ENCODE assay signal across 22 mouse cellular contexts in the genomic region with DNA sequence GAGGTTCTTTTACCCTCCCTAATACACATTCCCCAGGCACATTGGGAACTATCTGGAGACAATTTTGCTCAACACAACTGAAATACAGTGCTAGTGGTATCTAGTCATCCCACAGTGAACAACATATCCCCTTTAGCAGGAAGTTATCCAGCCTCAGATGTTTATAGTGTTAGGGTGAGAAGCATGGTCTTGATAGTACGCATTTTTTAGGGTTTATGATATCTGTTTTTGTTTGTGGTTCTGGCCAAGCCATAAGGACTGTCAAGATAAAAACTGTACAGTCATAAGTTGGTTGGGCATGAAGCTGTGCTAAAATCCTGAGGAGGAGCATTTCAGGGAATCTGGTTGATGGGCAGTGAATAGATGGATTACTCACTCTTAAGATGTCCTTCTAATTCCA.
DNase-seq lines count a peak whose midpoint lies in the region; ATAC-seq and TF ChIP-seq lines count a peak whose summit lies in the region.
"Had no signal": no experiment of that assay in that cellular context is flagged by ENCODE, and none has a peak within 500 bp of the region (broad histone marks: within the 10 kb centered on the region; RNA-seq: fewer than 3 reads in every experiment).

No protein-coding gene starts in this region.

- H3K27ac ChIP-seq in liver, embryonic 14.5 days = no peak overlapping the region
- H3K27ac ChIP-seq: embryonic facial prominence, embryonic 13.5 days; forebrain, embryonic 12.5 days; heart, embryonic 15.5 days; hindbrain, embryonic 13.5 days; hindbrain, postnatal 0 days had no signal

- no peak overlapping the region for H3K4me3 ChIP-seq in liver, embryonic 14.5 days (ENCODE audit: insufficient read depth in 1 of 2, low read depth in 2 of 2, low read length in 2 of 2)
- H3K4me3 ChIP-seq: embryonic facial prominence, embryonic 13.5 days; forebrain, embryonic 12.5 days; heart, embryonic 15.5 days; hindbrain, embryonic 13.5 days had no signal

- whole genome bisulfite sequencing in liver, embryonic 14.5 days (ENCODE audit: insufficient replicate concordance) = 27% methylated on average over 1 of the region's 1 CpGs

- no peaks in the 10 kb centered on the region for H3K27me3 ChIP-seq in liver, embryonic 14.5 days (ENCODE audit: control insufficient read depth, insufficient read depth, low read length)
- H3K27me3 ChIP-seq: CH12.LX; heart, embryonic 15.5 days had no signal

- peak; percentile 64; the same call in 1 of the 2 replicates for ATAC-seq in liver, embryonic 14.5 days (ENCODE audit: insufficient read depth)
- ATAC-seq in megakaryocyte-erythroid progenitor cell, adult 5-6 weeks (replicated peaks; ENCODE audit: low FRiP score, low TSS enrichment, poor library complexity, severe bottlenecking) = peak; percentile 96
- ATAC-seq: forebrain, embryonic 16.5 days; hindbrain, postnatal 0 days had no signal

- H3K9ac ChIP-seq in liver, embryonic 14.5 days (replicated peaks) = no peak overlapping the region
- H3K9ac ChIP-seq: embryonic facial prominence, embryonic 13.5 days; forebrain, embryonic 12.5 days; heart, embryonic 15.5 days; hindbrain, embryonic 13.5 days had no signal

- no peaks in the 10 kb centered on the region for H3K9me3 ChIP-seq in liver, embryonic 14.5 days (ENCODE audit: control insufficient read depth, low read length)
- H3K9me3 ChIP-seq: embryonic facial prominence, embryonic 13.5 days; forebrain, embryonic 12.5 days; heart, embryonic 15.5 days; hindbrain, embryonic 13.5 days had no signal

- H3K4me1 ChIP-seq in liver, embryonic 14.5 days (replicated peaks; ENCODE audit: control insufficient read depth in 2 of 2, insufficient read depth in 2 of 2, low read length in 1 of 2) = no peaks in the 10 kb centered on the region
- H3K4me1 ChIP-seq: embryonic facial prominence, embryonic 13.5 days; forebrain, embryonic 12.5 days; heart, embryonic 15.5 days; hindbrain, embryonic 13.5 days had no signal

- H3K36me3 ChIP-seq in liver, embryonic 14.5 days (replicated peaks; ENCODE audit: control insufficient read depth, insufficient read depth, low read depth) = no peaks in the 10 kb centered on the region
- H3K36me3 ChIP-seq: embryonic facial prominence, embryonic 13.5 days; forebrain, embryonic 12.5 days; heart, embryonic 15.5 days; hindbrain, embryonic 13.5 days had no signal

- no peak for TF ChIP-seq EP300 in liver, embryonic 14.5 days (IDR thresholded peaks at IDR 0.05; ENCODE audit: low read depth)

- DNase-seq in 416B (ENCODE audit: low read depth) (peak; percentile 64), MEL-GATA-1-ER (ENCODE audit: extremely low read depth, low read depth) (peak; percentile 64)
- DNase-seq in liver, embryonic 14.5 days (ENCODE audit: low read depth in 3 of 3, low spot score in 3 of 3) = peak in 1 of 3 experiments; percentile 10
- no peak for DNase-seq in right cerebral cortex, postnatal 4 days
- no peak for DNase-seq in frontal cortex, postnatal 25 days (ENCODE audit: low spot score in 2 of 2)
- DNase-seq in heart, adult 11 months = no peak
- DNase-seq: adrenal gland, postnatal 10 days; cerebellum, adult 11-12 months; cerebellum, adult 9-10 months; cerebellum, postnatal 25 days; gastrocnemius, postnatal 36 days; heart, adult 18-20 months; heart, postnatal 14 days had no signal

- no peak overlapping the region for H3K4me2 ChIP-seq in liver, embryonic 14.5 days (ENCODE audit: low read depth)
- H3K4me2 ChIP-seq: embryonic facial prominence, embryonic 13.5 days; forebrain, embryonic 12.5 days; heart, embryonic 11.5 days; heart, embryonic 15.5 days; hindbrain, embryonic 13.5 days had no signal

- no peak for TF ChIP-seq CTCF in liver, embryonic 14.5 days (IDR thresholded peaks at IDR 0.05; ENCODE audit: low read depth)

Comparison
In these comparisons a context has a peak if more than half of its experiments do, and no peak if none do; other contexts are left out.
1. DNase-seq: peak in 416B (single experiment) and MEL-GATA-1-ER (single experiment); none in right cerebral cortex, postnatal 4 days (single experiment), frontal cortex, postnatal 25 days (0 of 2) and heart, adult 11 months (single experiment).